Mouse (Mus musculus) liver, embryonic 12.5 days (tissue): ENCODE results near the gene Dpm3. TPM values are rescaled to one million over a fixed set of nuclear protein-coding genes. Genes with fewer than 3 reads are reported as not detected.

Experiments
- ATAC-seq: fragments of 200-750 bp; cut with Nextera tagmentation; 2 replicates; pipeline ENCODE4 v1.8.0; 2017; ENCODE audit warnings: moderate number of reproducible peaks, mild to moderate bottlenecking, moderate library complexity
- H3K27ac ChIP-seq: fragments of 300-500 bp; sonication (generic); 2 replicates; pipeline ENCODE4 v1.5.1; 2016; ENCODE audit warnings: mild to moderate bottlenecking
- H3K27me3 ChIP-seq: fragments of 300-500 bp; sonication (generic); replicated peaks from 2 replicates; pipeline ENCODE4 v1.6.1; 2016; ENCODE audit warnings: mild to moderate bottlenecking, moderate library complexity
- H3K36me3 ChIP-seq: fragments of 300-500 bp; sonication (generic); 2 replicates; pipeline ENCODE4 v1.6.1; 2016; ENCODE audit warnings: mild to moderate bottlenecking, moderate library complexity
- H3K4me1 ChIP-seq: fragments of 300-500 bp; sonication (generic); 2 replicates; pipeline ENCODE4 v1.6.1; 2016
- H3K4me2 ChIP-seq: fragments of 300-500 bp; sonication (generic); 2 replicates; pipeline ENCODE4 v1.6.1; 2016; ENCODE audit warnings: mild to moderate bottlenecking, moderate library complexity
- H3K4me3 ChIP-seq: fragments of 300-500 bp; sonication (generic); 2 replicates; pipeline ENCODE4 v1.5.1; 2016; ENCODE audit warnings: mild to moderate bottlenecking, moderate library complexity
- H3K9ac ChIP-seq: fragments of 300-500 bp; sonication (generic); 2 replicates; pipeline ENCODE4 v1.6.1; 2016; ENCODE audit warnings: mild to moderate bottlenecking, moderate library complexity
- H3K9me3 ChIP-seq: fragments of 300-500 bp; sonication (generic); replicated peaks from 2 replicates; pipeline ENCODE4 v1.6.1; 2016; ENCODE audit warnings: mild to moderate bottlenecking, moderate library complexity
- WGBS: fragments of 180-500 bp; shearing (Covaris S2); methylation state at CpG from one replicate; pipeline ENCODE4 v1.1.7; 2016; ENCODE audit not compliant: insufficient replicate concordance; 5-methylcytosine and 5-hydroxymethylcytosine counted together
- polyA plus RNA-seq: library from polyadenylated mRNA; unstranded; fragments of >200 nt; fragmentation: Nextera tagmentation; extraction: Ambion mirVana; gene quantifications from 2 replicates; pipeline ENCODE4 v1.2.1, GENCODE M21; 2016

Dpm3 gene
- polyA plus RNA-seq, 1 experiment from 2014 or later: 73.6 TPM

GRCm38 (mm10) chr3:89247466-89247865 lies 11.7 kb upstream of the Dpm3 start:
- Histone ChIP-seq H3K36me3 (peaks cover 18% of the 10 kb centered on the region), H3K27me3 (peaks cover 56% of the 10 kb centered on the region), H3K27ac (no peak overlapping the region), H3K4me3 (peak overlapping the region; percentile 75; the same call in 1 of the 2 replicates), H3K4me1 (peaks cover 65% of the 10 kb centered on the region), H3K9ac (peak overlapping the region; percentile 76; the same call in 1 of the 2 replicates), H3K9me3 (no peaks in the 10 kb centered on the region), H3K4me2 (peak overlapping the region; percentile 88)
- 58% methylated on average over 4 of the region's 4 CpGs for WGBS
- ATAC-seq: no peak

- peaks cover 18% of the 10 kb centered on the region for H3K36me3 ChIP-seq
- 14% methylated on average over 7 of the region's 7 CpGs for WGBS
- no peaks in the 10 kb centered on the region for H3K9me3 ChIP-seq
- no peak overlapping the region for H3K4me3 ChIP-seq
- no peak overlapping the region for H3K9ac ChIP-seq
- no peak overlapping the region for H3K4me2 ChIP-seq
- H3K27me3 ChIP-seq: peaks cover 43% of the 10 kb centered on the region
- H3K27ac ChIP-seq: no peak overlapping the region
- no peak for ATAC-seq
- H3K4me1 ChIP-seq: peaks cover 48% of the 10 kb centered on the region
These were observed 8.6 kb upstream of the Dpm3 start for GRCm38 (mm10) chr3:89250435-89251040.

- no peak overlapping the region for H3K9ac ChIP-seq
- H3K4me2 ChIP-seq: peak overlapping the region; percentile 40
- peaks cover 18% of the 10 kb centered on the region for H3K36me3 ChIP-seq
- H3K9me3 ChIP-seq: no peaks in the 10 kb centered on the region
- H3K4me3 ChIP-seq: 0 out of 2 replicates have a peak overlapping the region, but pooled peaks have one; percentile 7
- peaks cover 43% of the 10 kb centered on the region for H3K27me3 ChIP-seq
- peaks cover 41% of the 10 kb centered on the region for H3K4me1 ChIP-seq
- WGBS: 5% methylated on average over 17 of the region's 17 CpGs
- no peak overlapping the region for H3K27ac ChIP-seq
- ATAC-seq: peak; percentile 33
These were observed 7.7 kb upstream of the Dpm3 start for GRCm38 (mm10) chr3:89251365-89251895.

- peak; percentile 63 for ATAC-seq
- H3K9me3 ChIP-seq: no peaks in the 10 kb centered on the region
- H3K4me3 ChIP-seq: no peak overlapping the region
- H3K27me3 ChIP-seq: peaks cover 78% of the 10 kb centered on the region
- H3K9ac ChIP-seq: no peak overlapping the region
- no peak overlapping the region for H3K4me2 ChIP-seq
- WGBS: 39% methylated on average over 5 of the region's 5 CpGs
- no peaks in the 10 kb centered on the region for H3K36me3 ChIP-seq
- no peak overlapping the region for H3K27ac ChIP-seq
- H3K4me1 ChIP-seq: peaks cover 21% of the 10 kb centered on the region
These were observed 4.2 kb upstream of the Dpm3 start for GRCm38 (mm10) chr3:89254994-89255393.

- peaks cover 11% of the 10 kb centered on the region for H3K4me1 ChIP-seq
- no peaks in the 10 kb centered on the region for H3K9me3 ChIP-seq
- no peak for ATAC-seq
- no peaks in the 10 kb centered on the region for H3K36me3 ChIP-seq
- no peak overlapping the region for H3K9ac ChIP-seq
- no peak overlapping the region for H3K4me3 ChIP-seq
- H3K27me3 ChIP-seq: peaks cover 75% of the 10 kb centered on the region
- no peak overlapping the region for H3K4me2 ChIP-seq
- 50% methylated on average over 5 of the region's 5 CpGs for WGBS
- H3K27ac ChIP-seq: no peak overlapping the region
These were observed 3.0 kb upstream of the Dpm3 start for GRCm38 (mm10) chr3:89256177-89256576.

- Histone ChIP-seq H3K36me3 (no peaks in the 10 kb centered on the region), H3K9me3 (no peaks in the 10 kb centered on the region), H3K27ac (no peak overlapping the region), H3K9ac (no peak overlapping the region), H3K4me3 (no peak overlapping the region), H3K27me3 (peaks cover 47% of the 10 kb centered on the region), H3K4me1 (peaks cover 8% of the 10 kb centered on the region; the same call in 1 of the 2 replicates), H3K4me2 (no peak overlapping the region)
- 62% methylated on average over 3 of the region's 3 CpGs for WGBS
- no peak for ATAC-seq
These were observed 1.1 kb downstream of the Dpm3 start for GRCm38 (mm10) chr3:89260211-89260610.

GRCm38 (mm10) chr3:89262417-89262816 lies 3.3 kb downstream of the Dpm3 start:
- Histone ChIP-seq H3K9me3 (no peaks in the 10 kb centered on the region), H3K4me2 (no peak overlapping the region), H3K36me3 (no peaks in the 10 kb centered on the region), H3K27ac (no peak overlapping the region), H3K27me3 (peaks cover 31% of the 10 kb centered on the region), H3K9ac (no peak overlapping the region), H3K4me3 (no peak overlapping the region), H3K4me1 (peaks cover 19% of the 10 kb centered on the region)
- 51% methylated on average over 10 of the region's 10 CpGs for WGBS
- no peak for ATAC-seq

GRCm38 (mm10) chr3:89266439-89266893 lies 7.3 kb downstream of the Dpm3 start:
- WGBS: 0% methylated on average over 20 of the region's 20 CpGs
- Histone ChIP-seq H3K27me3 (0 out of 2 replicates have a peak, but pooled peaks cover 7% of the 10 kb centered on the region), H3K9me3 (no peaks in the 10 kb centered on the region), H3K36me3 (peaks cover 5% of the 10 kb centered on the region; the same call in 1 of the 2 replicates), H3K27ac (peak overlapping the region; percentile 59), H3K4me1 (peaks cover 51% of the 10 kb centered on the region), H3K4me2 (peak overlapping the region; percentile 78), H3K4me3 (peak overlapping the region; percentile 71), H3K9ac (peak overlapping the region; percentile 79)
- peak; percentile 87 for ATAC-seq

GRCm38 (mm10) chr3:89268916-89269315 lies 9.8 kb downstream of the Dpm3 start:
- no peak overlapping the region for H3K4me3 ChIP-seq
- H3K4me2 ChIP-seq: peak overlapping the region; percentile 83; the same call in 1 of the 2 replicates
- peaks cover 45% of the 10 kb centered on the region for H3K4me1 ChIP-seq
- no peak for ATAC-seq
- peaks cover 5% of the 10 kb centered on the region; the same call in 1 of the 2 replicates for H3K36me3 ChIP-seq
- H3K27ac ChIP-seq: no peak overlapping the region
- no peak overlapping the region for H3K9ac ChIP-seq
- 73% methylated on average over 8 of the region's 8 CpGs for whole genome bisulfite sequencing
- H3K27me3 ChIP-seq: peaks cover 15% of the 10 kb centered on the region
- H3K9me3 ChIP-seq: no peaks in the 10 kb centered on the region

- H3K4me3 ChIP-seq: peak within 1 kb of the TSS; percentile 67
- H3K4me2 ChIP-seq: peak within 1 kb of the TSS; percentile 83
- H3K36me3 ChIP-seq: peaks cover 5% of the 10 kb centered on the region; the same call in 1 of the 2 replicates
- H3K4me1 ChIP-seq: peaks cover 45% of the 10 kb centered on the region
- ATAC-seq: peak; percentile 53
- 3% methylated on average over 39 of the region's 39 CpGs for WGBS
- H3K9me3 ChIP-seq: no peaks in the 10 kb centered on the region
- peaks cover 19% of the 10 kb centered on the region for H3K27me3 ChIP-seq
- H3K27ac ChIP-seq: peak within 1 kb of the TSS; percentile 39
- H3K9ac ChIP-seq: peak within 1 kb of the TSS; percentile 73
These were observed 11.0 kb downstream of the Dpm3 start, which contains the start of gene Slc50a1 for GRCm38 (mm10) chr3:89270051-89270755. Gene Slc50a1 (minus strand): TSS chr3:89270570.

- WGBS: 74% methylated on average over 6 of the region's 6 CpGs
- peak overlapping the region; percentile 83 for H3K4me2 ChIP-seq
- H3K9me3 ChIP-seq: no peaks in the 10 kb centered on the region
- H3K36me3 ChIP-seq: peaks cover 5% of the 10 kb centered on the region; the same call in 1 of the 2 replicates
- no peak overlapping the region for H3K27ac ChIP-seq
- H3K9ac ChIP-seq: peak overlapping the region; percentile 73; the same call in 1 of the 2 replicates
- H3K4me3 ChIP-seq: no peak overlapping the region
- H3K4me1 ChIP-seq: peaks cover 43% of the 10 kb centered on the region
- H3K27me3 ChIP-seq: peaks cover 26% of the 10 kb centered on the region
- ATAC-seq: no peak
These were observed 11.7 kb downstream of the Dpm3 start for GRCm38 (mm10) chr3:89270891-89271290.

GRCm38 (mm10) chr3:89271760-89272159 lies 12.6 kb downstream of the Dpm3 start:
- no peak overlapping the region for H3K27ac ChIP-seq

More at GRCm38 (mm10) chr3:89271760-89272159, 12.6 kb downstream of the Dpm3 start:
- ATAC-seq: no peak
- Histone ChIP-seq H3K4me1 (peaks cover 38% of the 10 kb centered on the region), H3K9ac (no peak overlapping the region), H3K27me3 (peaks cover 35% of the 10 kb centered on the region), H3K4me2 (no peak overlapping the region), H3K4me3 (no peak overlapping the region), H3K36me3 (peaks cover 5% of the 10 kb centered on the region; the same call in 1 of the 2 replicates), H3K9me3 (no peaks in the 10 kb centered on the region)
- WGBS: 67% methylated on average over 6 of the region's 6 CpGs
